Mouse (Mus musculus): ENCODE results near the gene Ces4a.

DNA sequence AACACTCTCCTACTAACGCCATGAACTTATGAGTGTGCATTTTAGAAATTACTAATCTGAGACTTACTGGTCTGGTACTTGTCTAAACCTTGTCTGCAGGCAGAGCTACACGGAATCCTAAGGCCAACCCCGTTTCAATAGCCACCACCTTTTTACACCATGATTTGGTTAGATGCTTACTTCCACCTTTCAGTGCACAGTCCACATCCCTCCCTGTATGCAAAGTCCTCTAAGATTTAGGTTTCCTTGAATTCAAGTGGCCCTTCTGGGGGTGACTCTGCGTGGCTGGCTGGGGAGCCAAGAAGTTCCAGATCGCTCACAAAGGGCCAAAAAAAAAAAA, 38.4 kb downstream of the Ces4a start:
- TF ChIP-seq CTCF (IDR thresholded peaks at IDR 0.05; ENCODE audit: borderline replicate concordance, insufficient read depth, low read depth, low read length) (no peak), POLR2A (IDR thresholded peaks at IDR 0.05; ENCODE audit: borderline replicate concordance, insufficient read depth, low read length) (no peak)
